Mouse (Mus musculus) stomach, postnatal 0 days (tissue): ENCODE results near the gene Parp11. TPM values are rescaled to one million over a fixed set of nuclear protein-coding genes. Genes with fewer than 3 reads are reported as not detected.

ENCODE experiments used
- ATAC-seq: fragments of 200-750 bp; cut with Nextera tagmentation; 2 replicates; pipeline ENCODE4 v1.8.0; 2017; ENCODE audit not compliant: low FRiP score, low TSS enrichment
- DNase-seq: peaks from one replicate; pipeline ENCODE4 v3.0.0-alpha.2; 2016; ENCODE audit warnings: low spot score
- H3K27ac ChIP-seq: fragments of 300-500 bp; sonication (generic); replicated peaks from 2 replicates; pipeline ENCODE4 v1.5.1; 2014; ENCODE audit warnings: mild to moderate bottlenecking, control low read depth
- H3K27me3 ChIP-seq: fragments of 300-500 bp; sonication (generic); 2 replicates; pipeline ENCODE4 v1.6.1; 2014; ENCODE audit warnings: low read length; ENCODE audit not compliant: control insufficient read depth, insufficient read depth
- H3K36me3 ChIP-seq: fragments of 300-500 bp; sonication (generic); 2 replicates; pipeline ENCODE4 v1.6.1; 2014; ENCODE audit warnings: low read length, mixed read lengths; ENCODE audit not compliant: control insufficient read depth, insufficient read depth
- H3K4me1 ChIP-seq: fragments of 300-500 bp; sonication (generic); replicated peaks from 2 replicates; pipeline ENCODE4 v1.6.1; 2014; ENCODE audit warnings: antibody characterized with exemption; ENCODE audit not compliant: control insufficient read depth, insufficient read depth
- H3K4me2 ChIP-seq: fragments of 300-500 bp; sonication (generic); replicated peaks from 2 replicates; pipeline ENCODE4 v1.6.1; 2014; ENCODE audit warnings: low read depth, mild to moderate bottlenecking, control low read depth, moderate library complexity
- H3K4me3 ChIP-seq: fragments of 300-500 bp; sonication (generic); 2 replicates; pipeline ENCODE4 v1.5.1; 2014; ENCODE audit warnings: low read depth, low read length, control low read depth
- H3K9ac ChIP-seq: fragments of 300-500 bp; sonication (generic); 2 replicates; pipeline ENCODE4 v1.6.1; 2014; ENCODE audit warnings: mild to moderate bottlenecking, low read length, control low read depth, mixed read lengths
- H3K9me3 ChIP-seq: fragments of 300-500 bp; sonication (generic); 2 replicates; pipeline ENCODE4 v1.6.1; 2016; ENCODE audit warnings: low read length; ENCODE audit not compliant: control insufficient read depth
- CTCF ChIP-seq: IDR thresholded peaks from 2 replicates; pipeline ENCODE4 v1.5.1; 2016; ENCODE audit warnings: antibody characterized with exemption, low read depth, mild to moderate bottlenecking, moderate library complexity
- EP300 ChIP-seq: optimal IDR thresholded peaks from 2 replicates; pipeline ENCODE3; 2016; ENCODE audit warnings: antibody characterized with exemption
- WGBS: fragments of 180-500 bp; shearing (Covaris S2); extraction: QIAGEN DNeasy Blood & Tissue Kit; methylation state at CpG from one replicate; pipeline ENCODE4 v1.1.7; 2014; 5-methylcytosine and 5-hydroxymethylcytosine counted together
- polyA plus RNA-seq: library from polyadenylated mRNA; unstranded; fragments of >200 nt; fragmentation: Nextera tagmentation; extraction: Ambion mirVana; gene quantifications from 2 replicates; pipeline ENCODE4 v1.2.1, GENCODE M21; 2015

The Parp11 gene
- polyA plus RNA-seq, 1 experiment from 2014 or later = 7.7 TPM

- no peak overlapping the region for H3K4me2 ChIP-seq
- no peak for TF ChIP-seq EP300
- TF ChIP-seq CTCF = no peak
- H3K9me3 ChIP-seq = no peaks in the 10 kb centered on the region
- DNase-seq = no peak
- no peaks in the 10 kb centered on the region for H3K4me1 ChIP-seq
- H3K27me3 ChIP-seq = no peaks in the 10 kb centered on the region
- WGBS = 75% methylated on average over 8 of the region's 8 CpGs
- H3K9ac ChIP-seq = no peak overlapping the region
- no peak for ATAC-seq
- H3K36me3 ChIP-seq = peaks cover 3% of the 10 kb centered on the region; the same call in 1 of the 2 replicates
- no peak overlapping the region for H3K4me3 ChIP-seq
- no peak overlapping the region for H3K27ac ChIP-seq
Measured at GRCm38 (mm10) chr6:127473961-127474360, 27.3 kb downstream of the Parp11 start.

DNA sequence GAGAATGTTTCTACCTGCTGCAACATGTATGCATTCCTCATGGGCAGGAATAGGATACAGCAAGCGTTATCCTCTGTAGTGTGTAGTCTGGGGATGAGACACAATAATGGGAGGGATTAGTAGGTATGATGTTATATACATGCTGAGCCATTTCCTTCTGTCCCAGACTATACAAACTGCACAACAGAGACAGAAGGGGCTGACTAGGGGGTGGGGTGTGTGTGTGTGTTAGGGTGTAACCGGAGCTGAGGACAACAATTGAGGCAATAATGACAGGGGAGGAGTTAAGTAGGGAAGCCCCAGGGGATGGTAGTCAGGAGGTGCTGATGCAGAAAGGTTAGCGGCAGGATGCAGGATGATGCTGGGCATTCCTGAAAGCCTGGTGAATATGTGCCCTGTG is 28.6 kb downstream of the Parp11 start:
- TF ChIP-seq EP300 (no peak), CTCF (no peak)
- Histone ChIP-seq H3K36me3 (peaks cover 3% of the 10 kb centered on the region; the same call in 1 of the 2 replicates), H3K4me2 (no peak overlapping the region), H3K27ac (no peak overlapping the region), H3K4me3 (no peak overlapping the region), H3K4me1 (no peaks in the 10 kb centered on the region), H3K27me3 (no peaks in the 10 kb centered on the region), H3K9ac (no peak overlapping the region), H3K9me3 (no peaks in the 10 kb centered on the region)
- DNase-seq (no peak), ATAC-seq (no peak)
- 68% methylated on average over 3 of the region's 3 CpGs for WGBS

- no peak overlapping the region for H3K4me3 ChIP-seq
- ATAC-seq (no peak), DNase-seq (no peak)
- H3K9ac ChIP-seq = no peak overlapping the region
- no peaks in the 10 kb centered on the region for H3K27me3 ChIP-seq
- no peaks in the 10 kb centered on the region for H3K4me1 ChIP-seq
- 78% methylated on average over 6 of the region's 6 CpGs for WGBS
- no peaks in the 10 kb centered on the region for H3K36me3 ChIP-seq
- H3K4me2 ChIP-seq = no peak overlapping the region
- TF ChIP-seq EP300 (no peak), CTCF (no peak)
- H3K27ac ChIP-seq = no peak overlapping the region
- H3K9me3 ChIP-seq = no peaks in the 10 kb centered on the region
Measured at GRCm38 (mm10) chr6:127491046-127491445, 44.4 kb downstream of the Parp11 start.

DNA sequence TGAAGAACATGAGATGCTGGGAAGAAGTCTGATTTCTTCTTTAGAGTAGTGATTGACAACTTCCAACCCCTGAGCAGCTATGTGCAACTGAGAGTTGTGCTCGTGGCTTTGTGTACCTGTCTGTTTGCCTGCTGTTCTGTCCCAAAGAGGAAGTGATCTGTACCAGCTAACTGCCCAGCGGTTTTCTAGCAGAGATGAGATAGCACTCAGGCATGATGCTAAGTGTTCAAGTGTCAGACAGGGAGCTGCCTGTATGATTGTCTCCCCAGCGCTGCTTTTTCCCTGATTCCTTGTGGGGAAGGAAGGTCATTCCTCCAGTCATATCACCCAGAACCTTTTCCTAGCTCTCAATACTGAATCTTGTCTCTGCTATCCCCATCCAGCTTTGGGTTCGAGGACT is 45.9 kb downstream of the Parp11 start:
- no peak for DNase-seq
- Histone ChIP-seq H3K4me2 (no peak overlapping the region), H3K9ac (no peak overlapping the region), H3K4me1 (no peaks in the 10 kb centered on the region), H3K27ac (no peak overlapping the region), H3K4me3 (no peak overlapping the region), H3K27me3 (no peaks in the 10 kb centered on the region), H3K36me3 (no peaks in the 10 kb centered on the region), H3K9me3 (no peaks in the 10 kb centered on the region)
- no peak for TF ChIP-seq EP300
- TF ChIP-seq CTCF = no peak
- 80% methylated on average over 4 of the region's 4 CpGs for WGBS
- no peak for ATAC-seq

- no peaks in the 10 kb centered on the region for H3K27me3 ChIP-seq
- no peak overlapping the region for H3K4me3 ChIP-seq
- H3K9me3 ChIP-seq = no peaks in the 10 kb centered on the region
- DNase-seq = no peak
- H3K4me2 ChIP-seq = no peak overlapping the region
- H3K4me1 ChIP-seq = no peaks in the 10 kb centered on the region
- 85% methylated on average over 13 of the region's 13 CpGs for WGBS
- H3K36me3 ChIP-seq = no peaks in the 10 kb centered on the region
- TF ChIP-seq CTCF (no peak), EP300 (no peak)
- no peak overlapping the region for H3K9ac ChIP-seq
- H3K27ac ChIP-seq = no peak overlapping the region
- ATAC-seq = no peak
Measured at GRCm38 (mm10) chr6:127493750-127494149, 47.1 kb downstream of the Parp11 start.

DNA sequence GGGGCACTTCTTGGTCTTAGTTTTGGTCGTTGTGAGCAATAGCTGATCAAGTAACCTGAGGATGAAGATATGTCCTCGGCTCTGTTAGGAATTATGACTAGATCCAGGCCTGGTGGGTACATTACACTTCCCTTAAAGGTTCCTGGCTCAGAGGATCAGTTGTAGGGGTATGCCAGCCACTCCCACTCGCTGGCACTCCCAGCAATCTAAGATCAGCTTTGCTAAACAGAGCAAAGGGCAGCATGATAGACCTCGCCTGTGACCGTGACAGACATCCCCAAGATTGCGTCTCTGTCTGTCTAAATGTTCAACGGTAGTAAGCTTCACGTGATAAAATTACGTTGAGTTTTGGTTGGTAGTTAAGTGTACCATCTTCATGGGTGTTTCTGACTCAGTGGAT is 47.7 kb downstream of the Parp11 start:
- Histone ChIP-seq H3K27me3 (no peaks in the 10 kb centered on the region), H3K27ac (no peak overlapping the region), H3K4me1 (no peaks in the 10 kb centered on the region), H3K36me3 (no peaks in the 10 kb centered on the region), H3K9me3 (no peaks in the 10 kb centered on the region), H3K4me2 (no peak overlapping the region), H3K4me3 (no peak overlapping the region), H3K9ac (no peak overlapping the region)
- WGBS = 80% methylated on average over 9 of the region's 9 CpGs
- ATAC-seq = no peak
- no peak for DNase-seq
- no peak for TF ChIP-seq CTCF
- TF ChIP-seq EP300 = no peak
